Mouse (Mus musculus): ENCODE data around the gene Kat6b. TPM values are rescaled to one million over a fixed set of nuclear protein-coding genes. Genes with fewer than 3 reads are reported as not detected.
"Not testable (repeated sequence)": the region's sequence is repeated elsewhere in the genome, so short reads cannot be mapped to it uniquely, and the experiment has no call there.

Gene Kat6b
- total RNA-seq, 1 experiment from 2014 or later: 15.1 TPM

GRCm38 (mm10) chr14:21613031-21613430 is 131.8 kb downstream of the Kat6b start:
- no peak for ATAC-seq (replicated peaks; ENCODE audit: insufficient number of reproducible peaks, low FRiP score, low TSS enrichment, poor library complexity, severe bottlenecking)

GRCm38 (mm10) chr14:21614103-21614502 is 132.9 kb downstream of the Kat6b start:
- no peak for ATAC-seq (replicated peaks; ENCODE audit: insufficient number of reproducible peaks, low FRiP score, low TSS enrichment, poor library complexity, severe bottlenecking)

- ATAC-seq (replicated peaks; ENCODE audit: insufficient number of reproducible peaks, low FRiP score, low TSS enrichment, poor library complexity, severe bottlenecking): no peak
Observed at GRCm38 (mm10) chr14:21615853-21616252, 134.6 kb downstream of the Kat6b start.

GRCm38 (mm10) chr14:21617221-21617980 is 136.2 kb downstream of the Kat6b start:
- no peak for ATAC-seq (replicated peaks; ENCODE audit: insufficient number of reproducible peaks, low FRiP score, low TSS enrichment, poor library complexity, severe bottlenecking)

GRCm38 (mm10) chr14:21619951-21620350 is 138.7 kb downstream of the Kat6b start:
- no peak for ATAC-seq (replicated peaks; ENCODE audit: insufficient number of reproducible peaks, low FRiP score, low TSS enrichment, poor library complexity, severe bottlenecking)

GRCm38 (mm10) chr14:21625946-21626345 is 144.7 kb downstream of the Kat6b start:
- no peak for ATAC-seq (replicated peaks; ENCODE audit: insufficient number of reproducible peaks, low FRiP score, low TSS enrichment, poor library complexity, severe bottlenecking)

- no peak for ATAC-seq (replicated peaks; ENCODE audit: insufficient number of reproducible peaks, low FRiP score, low TSS enrichment, poor library complexity, severe bottlenecking)
Observed at GRCm38 (mm10) chr14:21631665-21632200, 150.5 kb downstream of the Kat6b start.

- no peak for ATAC-seq (replicated peaks; ENCODE audit: insufficient number of reproducible peaks, low FRiP score, low TSS enrichment, poor library complexity, severe bottlenecking)
Observed at GRCm38 (mm10) chr14:21636548-21636947, 155.3 kb downstream of the Kat6b start.

- ATAC-seq (replicated peaks; ENCODE audit: insufficient number of reproducible peaks, low FRiP score, low TSS enrichment, poor library complexity, severe bottlenecking): no peak
Observed at GRCm38 (mm10) chr14:21640806-21641435, 159.7 kb downstream of the Kat6b start.

GRCm38 (mm10) chr14:21653813-21654212 is 172.6 kb downstream of the Kat6b start:
- peak; percentile 64 for ATAC-seq (replicated peaks; ENCODE audit: insufficient number of reproducible peaks, low FRiP score, low TSS enrichment, poor library complexity, severe bottlenecking)

- no peak for ATAC-seq (replicated peaks; ENCODE audit: insufficient number of reproducible peaks, low FRiP score, low TSS enrichment, poor library complexity, severe bottlenecking)
Observed at GRCm38 (mm10) chr14:21659155-21659554, 177.9 kb downstream of the Kat6b start.

- ATAC-seq (replicated peaks; ENCODE audit: insufficient number of reproducible peaks, low FRiP score, low TSS enrichment, poor library complexity, severe bottlenecking): peak; percentile 54; the same call in 1 of the 2 replicates
Observed at GRCm38 (mm10) chr14:21659652-21660051, 178.4 kb downstream of the Kat6b start.

GRCm38 (mm10) chr14:21662465-21663142 is 181.4 kb downstream of the Kat6b start:
- 0 out of 2 replicates have a peak, but pooled peaks have one; percentile 52 for ATAC-seq (replicated peaks; ENCODE audit: insufficient number of reproducible peaks, low FRiP score, low TSS enrichment, poor library complexity, severe bottlenecking)

GRCm38 (mm10) chr14:21669218-21669617 is 188.0 kb downstream of the Kat6b start:
- no peak for ATAC-seq (replicated peaks; ENCODE audit: insufficient number of reproducible peaks, low FRiP score, low TSS enrichment, poor library complexity, severe bottlenecking)

- no peak for ATAC-seq (replicated peaks; ENCODE audit: insufficient number of reproducible peaks, low FRiP score, low TSS enrichment, poor library complexity, severe bottlenecking)
Observed at GRCm38 (mm10) chr14:21669633-21670421, 188.6 kb downstream of the Kat6b start.

GRCm38 (mm10) chr14:21670422-21671006 is 189.3 kb downstream of the Kat6b start:
- not testable (repeated sequence) for ATAC-seq (replicated peaks; ENCODE audit: insufficient number of reproducible peaks, low FRiP score, low TSS enrichment, poor library complexity, severe bottlenecking)

- no peak for ATAC-seq (replicated peaks; ENCODE audit: insufficient number of reproducible peaks, low FRiP score, low TSS enrichment, poor library complexity, severe bottlenecking)
Observed at GRCm38 (mm10) chr14:21673100-21673499, 191.9 kb downstream of the Kat6b start.

- ATAC-seq (replicated peaks; ENCODE audit: insufficient number of reproducible peaks, low FRiP score, low TSS enrichment, poor library complexity, severe bottlenecking): no peak
Observed at GRCm38 (mm10) chr14:21674471-21674870, 193.2 kb downstream of the Kat6b start.
